Mouse (Mus musculus) stomach, postnatal 0 days (tissue): Measurements from ENCODE around the gene Pxn.

Source experiments
- CTCF ChIP-seq: IDR thresholded peaks from 2 replicates; pipeline ENCODE4 v1.5.1; 2016; ENCODE audit warnings: antibody characterized with exemption, low read depth, mild to moderate bottlenecking, moderate library complexity
- EP300 ChIP-seq: optimal IDR thresholded peaks from 2 replicates; pipeline ENCODE3; 2016; ENCODE audit warnings: antibody characterized with exemption

DNA sequence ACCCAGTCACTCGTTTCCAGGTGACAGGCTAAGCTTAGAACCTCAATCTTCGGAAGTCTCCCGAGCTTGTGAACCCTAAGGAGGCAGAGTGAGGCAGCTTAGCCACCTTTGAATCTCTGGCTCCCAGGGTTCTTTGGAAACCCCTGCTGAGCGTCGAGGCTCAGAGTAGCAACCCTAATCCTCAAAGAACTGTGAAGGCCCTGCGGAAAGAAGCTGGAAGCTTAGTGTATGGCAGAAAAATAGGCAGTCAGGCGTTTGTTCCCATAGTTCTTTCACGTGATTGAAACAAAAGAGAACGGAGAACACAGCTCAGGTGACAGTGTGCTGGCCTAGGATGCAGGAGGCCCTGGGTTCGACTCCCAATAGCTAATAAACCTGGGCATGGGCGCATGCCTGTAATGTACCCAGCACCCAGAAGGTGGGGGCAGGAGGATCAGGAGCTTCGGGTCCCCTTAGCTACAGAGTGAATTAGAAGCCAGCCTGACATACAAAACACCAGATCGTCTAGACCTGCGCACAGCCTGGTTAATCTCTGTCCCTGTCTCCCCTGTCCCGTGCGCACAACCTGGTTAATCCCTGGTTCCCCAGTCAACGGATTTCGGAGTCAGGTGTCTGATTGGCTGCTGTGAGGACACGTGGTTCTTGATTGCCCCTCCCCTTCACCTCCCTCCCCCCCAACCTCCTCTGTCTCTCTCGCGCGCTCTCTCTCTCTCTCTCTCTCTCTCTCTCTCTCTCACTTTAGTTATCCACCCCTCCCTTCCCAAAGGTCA lies 31.0 kb upstream of the Pxn start:
- TF ChIP-seq CTCF (no peak), EP300 (no peak)
